Mouse (Mus musculus) liver, adult 2 months (tissue): ENCODE data around the gene Idh3b.

Experiments used
- CTCF ChIP-seq: fragments of 200-500 bp; IDR thresholded peaks from 2 replicates; pipeline ENCODE4 v1.5.1; 2011; ENCODE audit warnings: low read depth, low read length, control low read depth
- POLR2A ChIP-seq: fragments of 200-500 bp; IDR thresholded peaks from 2 replicates; pipeline ENCODE4 v1.6.1; 2011; ENCODE audit warnings: low read length, control low read depth; ENCODE audit not compliant: insufficient read depth; ENCODE audit errors: extremely low read depth

DNA sequence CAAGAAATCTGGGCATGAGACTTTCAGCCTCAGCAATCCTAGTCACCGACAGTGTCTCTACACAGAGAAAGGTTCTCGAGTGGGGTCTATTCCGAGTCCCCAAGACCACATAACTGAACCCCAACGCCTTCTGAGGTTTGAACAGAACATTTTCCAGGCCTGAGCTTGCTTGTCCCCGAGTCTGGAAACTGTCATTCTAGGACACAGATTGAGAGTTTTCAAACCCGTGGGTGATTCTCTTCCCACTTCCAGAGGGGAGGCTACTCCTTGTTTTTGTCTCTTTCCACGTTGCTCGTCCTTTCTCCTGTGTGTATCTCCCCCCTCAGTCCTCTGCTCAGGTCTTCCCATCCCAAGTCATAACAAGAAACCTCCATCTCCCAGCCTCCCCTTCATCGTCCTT lies 13.2 kb upstream of the Idh3b start:
- no peak for TF ChIP-seq POLR2A
- TF ChIP-seq CTCF, result no peak
